Mouse (Mus musculus) liver, embryonic 14.5 days (tissue): ENCODE data around the gene Mlycd. TPM values are rescaled to one million over a fixed set of nuclear protein-coding genes. Genes with fewer than 3 reads are reported as not detected.

Experiments used
- ATAC-seq: fragments of 200-750 bp; cut with Nextera tagmentation; 2 replicates; pipeline ENCODE4 v1.8.0; 2017; ENCODE audit warnings: moderate number of reproducible peaks, mild to moderate bottlenecking, moderate library complexity; ENCODE audit not compliant: insufficient read depth
- DNase-seq, 3 experiments: peaks; one replicate each; pipeline ENCODE4 v3.0.0-alpha.2; 2012 to 2013; ENCODE audit warnings: low read depth in 3 of 3, low spot score in 3 of 3
- H3K27ac ChIP-seq: fragments of 300-500 bp; sonication (generic); 2 replicates; pipeline ENCODE4 v1.5.1; 2014; ENCODE audit warnings: moderate library complexity, mild to moderate bottlenecking, control low read depth, inconsistent platforms
- H3K27me3 ChIP-seq: fragments of 300-500 bp; sonication (generic); 2 replicates; pipeline ENCODE4 v1.6.1; 2014; ENCODE audit warnings: mild to moderate bottlenecking, low read length, moderate library complexity; ENCODE audit not compliant: control insufficient read depth, insufficient read depth
- H3K36me3 ChIP-seq: fragments of 300-500 bp; sonication (generic); replicated peaks from 2 replicates; pipeline ENCODE4 v1.6.1; 2014; ENCODE audit warnings: low read depth; ENCODE audit not compliant: control insufficient read depth, insufficient read depth
- H3K4me1 ChIP-seq, 2 experiments: fragments of 200-500 bp in 1 of 2; fragments of 300-500 bp in 1 of 2; sonication (generic) in 1 of 2; replicated peaks; 2 replicates each; pipeline ENCODE4 v1.6.1; 2012 to 2014; ENCODE audit warnings: antibody characterized with exemption in 1 of 2, inconsistent platforms in 1 of 2, low read length in 1 of 2; ENCODE audit not compliant: control insufficient read depth in 2 of 2, insufficient read depth in 2 of 2
- H3K4me2 ChIP-seq: fragments of 300-500 bp; sonication (generic); 2 replicates; pipeline ENCODE4 v1.6.1; 2014; ENCODE audit warnings: low read depth, mild to moderate bottlenecking, control low read depth, moderate library complexity
- H3K4me3 ChIP-seq, 2 experiments: fragments of 200-500 bp in 1 of 2; fragments of 300-500 bp in 1 of 2; sonication (generic) in 1 of 2; 2 replicates each; pipeline ENCODE4 v1.5.1; 2012 to 2014; ENCODE audit warnings: low read depth in 2 of 2, low read length in 2 of 2, mild to moderate bottlenecking in 2 of 2, control low read depth in 1 of 2, inconsistent platforms in 1 of 2, moderate library complexity in 1 of 2; ENCODE audit not compliant: insufficient read depth in 1 of 2
- H3K9ac ChIP-seq: fragments of 300-500 bp; sonication (generic); replicated peaks from 2 replicates; pipeline ENCODE4 v1.6.1; 2014; ENCODE audit warnings: mild to moderate bottlenecking, control low read depth, moderate library complexity
- H3K9me3 ChIP-seq: fragments of 300-500 bp; sonication (generic); 2 replicates; pipeline ENCODE4 v1.6.1; 2016; ENCODE audit warnings: low read length, mixed read lengths; ENCODE audit not compliant: control insufficient read depth
- CTCF ChIP-seq: IDR thresholded peaks from 2 replicates; pipeline ENCODE4 v1.5.1; 2016; ENCODE audit warnings: antibody characterized with exemption, low read depth, control low read depth
- EP300 ChIP-seq: IDR thresholded peaks from 2 replicates; pipeline ENCODE4 v1.6.1; 2016; ENCODE audit warnings: antibody characterized with exemption, low read depth
- WGBS: fragments of 180-500 bp; shearing (Covaris S2); extraction: QIAGEN DNeasy Blood & Tissue Kit; methylation state at CpG from one replicate; pipeline ENCODE4 v1.1.7; 2014; ENCODE audit not compliant: insufficient replicate concordance; 5-methylcytosine and 5-hydroxymethylcytosine counted together
- polyA plus RNA-seq, 2 experiments: library from polyadenylated mRNA; depleted of rRNA in 1 of 2; stranded (reverse) in 1 of 2; unstranded in 1 of 2; fragments of >200 nt; fragmentation: Nextera tagmentation in 1 of 2; extraction: Ambion mirVana in 1 of 2; gene quantifications; 2 replicates each; pipeline versions ENCODE4 v1.2.1 to v1.2.3; 2012 to 2014

Mlycd gene
- polyA plus RNA-seq, 2 experiments: 6.0 to 8.1 TPM

GRCm38 (mm10) chr8:119430690-119431089 lies 36.0 kb downstream of the Mlycd start:
- Histone ChIP-seq H3K36me3 (no peaks in the 10 kb centered on the region), H3K9me3 (no peaks in the 10 kb centered on the region), H3K27ac (no peak overlapping the region), H3K9ac (no peak overlapping the region), H3K4me1 (peaks cover 0 to 15% of the 10 kb centered on the region in 2 experiments; a peak in 2 of 4 replicates), H3K27me3 (no peaks in the 10 kb centered on the region), H3K4me2 (no peak overlapping the region), H3K4me3 (no peak overlapping the region)
- ATAC-seq: no peak
- TF ChIP-seq EP300: no peak
- 73% methylated on average over 7 of the region's 7 CpGs for WGBS
- DNase-seq: no peak

- peak; percentile 61 for ATAC-seq
- no peak for DNase-seq
Measured at GRCm38 (mm10) chr8:119432372-119432771, 37.7 kb downstream of the Mlycd start.

GRCm38 (mm10) chr8:119433582-119434174 lies 39.0 kb downstream of the Mlycd start, which contains the start of gene Osgin1:
Gene Osgin1, plus strand, starts transcription at chr8:119434124.
- H3K4me3 ChIP-seq: no peak within 1 kb of the TSS
- H3K36me3 ChIP-seq: no peaks in the 10 kb centered on the region
- TF ChIP-seq EP300 (no peak), CTCF (no peak)
- no peak within 1 kb of the TSS for H3K9ac ChIP-seq
- WGBS: 73% methylated on average over 13 of the region's 13 CpGs
- no peaks in the 10 kb centered on the region for H3K27me3 ChIP-seq
- H3K4me2 ChIP-seq: no peak within 1 kb of the TSS
- no peaks in the 10 kb centered on the region for H3K9me3 ChIP-seq
- H3K27ac ChIP-seq: no peak within 1 kb of the TSS
- no peak for DNase-seq
- H3K4me1 ChIP-seq: peaks cover 0 to 16% of the 10 kb centered on the region in 2 experiments; a peak in 2 of 4 replicates
- no peak for ATAC-seq

More at GRCm38 (mm10) chr8:119432372-119432771, 37.7 kb downstream of the Mlycd start:
- Histone ChIP-seq H3K9me3 (no peaks in the 10 kb centered on the region), H3K4me3 (no peak overlapping the region), H3K36me3 (no peaks in the 10 kb centered on the region), H3K27ac (no peak overlapping the region), H3K27me3 (no peaks in the 10 kb centered on the region), H3K4me1 (peaks cover 0 to 16% of the 10 kb centered on the region in 2 experiments; a peak in 2 of 4 replicates), H3K4me2 (no peak overlapping the region), H3K9ac (no peak overlapping the region)
- TF ChIP-seq EP300 (no peak), CTCF (no peak)
- 44% methylated on average over 3 of the region's 3 CpGs for WGBS

GRCm38 (mm10) chr8:119434569-119434968 lies 39.9 kb downstream of the Mlycd start:
- Histone ChIP-seq H3K4me1 (peaks cover 0 to 10% of the 10 kb centered on the region in 2 experiments; a peak in 2 of 4 replicates), H3K27ac (no peak overlapping the region)
- TF ChIP-seq EP300 (no peak), CTCF (no peak)

GRCm38 (mm10) chr8:119435527-119435926 lies 40.8 kb downstream of the Mlycd start:
- TF ChIP-seq EP300 (no peak), CTCF (no peak)
- Histone ChIP-seq H3K36me3 (no peaks in the 10 kb centered on the region), H3K9ac (no peak overlapping the region), H3K27ac (no peak overlapping the region), H3K9me3 (no peaks in the 10 kb centered on the region), H3K27me3 (no peaks in the 10 kb centered on the region), H3K4me3 (no peak overlapping the region), H3K4me1 (peaks cover 0 to 10% of the 10 kb centered on the region in 2 experiments; a peak in 2 of 4 replicates), H3K4me2 (no peak overlapping the region)
- DNase-seq (no peak), ATAC-seq (no peak)
- 62% methylated on average over 7 of the region's 7 CpGs for WGBS

More at GRCm38 (mm10) chr8:119434569-119434968, 39.9 kb downstream of the Mlycd start:
- Histone ChIP-seq H3K4me2 (no peak overlapping the region), H3K36me3 (no peaks in the 10 kb centered on the region), H3K9ac (no peak overlapping the region), H3K27me3 (no peaks in the 10 kb centered on the region), H3K4me3 (no peak overlapping the region), H3K9me3 (no peaks in the 10 kb centered on the region)
- no peak for ATAC-seq
- no peak for DNase-seq
- WGBS: 68% methylated on average over 6 of the region's 6 CpGs
